Mouse (Mus musculus) heart, adult 11 months (tissue): ENCODE data around the gene Hs3st4.

ENCODE experiments used
- DNase-seq: peaks from one replicate; pipeline ENCODE4 v3.0.0; 2022

Gene Hs3st4

GRCm38 (mm10) chr7:124347218-124348017 is 364.7 kb downstream of the Hs3st4 start:
- DNase-seq: no peak

GRCm38 (mm10) chr7:124354035-124354434 is 371.4 kb downstream of the Hs3st4 start:
- DNase-seq: no peak

GRCm38 (mm10) chr7:124358068-124358467 is 375.4 kb downstream of the Hs3st4 start:
- no peak for DNase-seq

GRCm38 (mm10) chr7:124359836-124360235 is 377.2 kb downstream of the Hs3st4 start:
- DNase-seq: no peak

GRCm38 (mm10) chr7:124372297-124372696 is 389.6 kb downstream of the Hs3st4 start:
- DNase-seq: no peak

GRCm38 (mm10) chr7:124372697-124373096 is 390.0 kb downstream of the Hs3st4 start:
- DNase-seq: no peak

- no peak for DNase-seq
These were observed 400.8 kb downstream of the Hs3st4 start for GRCm38 (mm10) chr7:124383489-124383888.

- no peak for DNase-seq
These were observed 416.5 kb downstream of the Hs3st4 start for GRCm38 (mm10) chr7:124399184-124399583.

GRCm38 (mm10) chr7:124426951-124427350 is 444.3 kb downstream of the Hs3st4 start:
- DNase-seq: no peak
